Mouse (Mus musculus) thymus, postnatal 36 days (tissue): ENCODE measurements around the gene 1600012H06Rik.
"Not testable (repeated sequence)": the region's sequence is repeated elsewhere in the genome, so short reads cannot be mapped to it uniquely, and the experiment has no call there.

Experiments
- DNase-seq, 2 experiments: peaks; one replicate each; pipeline ENCODE4 v3.0.0; 2022; ENCODE audit warnings: mixed read lengths in 2 of 2

The 1600012H06Rik gene

GRCm38 (mm10) chr17:14943009-14943728 lies at the start of gene 1600012H06Rik, which contains the start of gene Wdr27:
Gene 1600012H06Rik (plus strand): TSS chr17:14943184.
Gene Wdr27 (minus strand): TSS chr17:14943158.
- peak; percentile 96 to 97 for DNase-seq

- not testable (repeated sequence) for DNase-seq
These were observed 47.9 kb upstream of the 1600012H06Rik start for GRCm38 (mm10) chr17:14895058-14895457.

- no peak for DNase-seq
These were observed 44.0 kb upstream of the 1600012H06Rik start for GRCm38 (mm10) chr17:14898972-14899371.

DNA sequence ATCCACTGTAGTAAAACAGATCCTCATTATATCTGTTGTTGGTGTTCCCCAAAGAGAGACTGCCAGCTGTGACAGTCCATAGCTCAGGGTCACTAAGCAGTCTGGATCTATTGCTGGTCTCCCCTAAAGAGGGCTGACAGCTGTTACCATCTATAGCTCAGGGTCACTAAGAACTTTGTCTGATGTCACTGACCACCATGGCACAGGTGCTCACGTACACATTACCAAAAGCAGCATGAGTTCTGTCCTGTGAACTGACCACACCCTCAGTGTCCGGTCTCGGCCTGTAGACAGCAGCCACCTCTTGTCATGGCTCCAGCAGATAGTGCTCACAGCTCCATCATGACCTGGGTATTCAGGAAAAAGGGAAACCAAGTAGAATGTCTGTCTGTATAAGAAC lies 39.8 kb upstream of the 1600012H06Rik start:
- no peak for DNase-seq

DNA sequence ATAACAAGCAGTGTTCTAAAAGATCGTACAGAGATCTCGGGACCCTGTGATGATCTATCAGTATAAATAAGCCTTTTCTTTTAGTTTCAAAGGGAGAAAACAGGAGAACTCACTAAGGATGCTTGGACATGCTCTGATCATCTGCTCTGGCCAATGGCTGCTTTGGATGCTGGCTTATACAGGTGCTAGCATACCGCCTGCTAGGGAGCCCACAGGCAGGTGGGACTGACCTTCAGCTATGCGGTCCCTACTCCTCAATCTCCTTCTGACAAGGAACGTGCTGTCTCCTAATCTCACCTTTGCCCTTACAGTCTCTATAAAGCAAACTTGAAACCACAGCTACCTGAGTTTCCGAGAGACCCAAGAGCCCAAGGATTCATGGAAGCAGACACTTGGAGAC lies 38.8 kb upstream of the 1600012H06Rik start:
- no peak for DNase-seq

DNA sequence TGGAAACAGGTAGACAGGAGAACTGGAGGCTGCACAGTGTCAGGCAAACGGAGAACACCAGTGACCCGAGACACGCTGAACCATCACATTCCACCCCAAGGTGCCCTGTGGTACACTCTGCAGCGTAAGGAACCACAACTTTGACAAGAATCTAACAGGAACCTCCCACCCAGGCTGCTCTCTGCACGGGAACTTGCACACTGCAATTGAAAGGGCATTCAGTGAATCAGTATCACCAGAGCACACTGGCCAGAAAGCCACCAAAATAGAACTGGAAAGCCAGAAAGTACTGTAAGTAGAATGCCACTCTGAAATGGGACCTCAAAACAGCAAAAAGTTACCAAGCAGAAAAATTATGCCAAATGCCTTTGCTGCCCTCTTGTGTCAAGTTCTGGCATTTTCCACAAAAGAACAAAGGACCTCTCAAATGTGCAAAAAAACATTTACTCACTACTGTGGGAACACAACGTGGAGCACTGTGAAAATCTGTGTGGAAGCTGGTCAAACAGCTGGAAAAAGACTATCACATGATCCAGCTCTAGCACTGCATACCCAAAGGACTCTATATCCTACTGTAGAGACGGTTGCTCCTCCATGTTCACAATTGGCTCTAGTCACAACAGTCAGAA lies 38.2 kb upstream of the 1600012H06Rik start:
- DNase-seq, result peak; percentile 54 to 69

DNA sequence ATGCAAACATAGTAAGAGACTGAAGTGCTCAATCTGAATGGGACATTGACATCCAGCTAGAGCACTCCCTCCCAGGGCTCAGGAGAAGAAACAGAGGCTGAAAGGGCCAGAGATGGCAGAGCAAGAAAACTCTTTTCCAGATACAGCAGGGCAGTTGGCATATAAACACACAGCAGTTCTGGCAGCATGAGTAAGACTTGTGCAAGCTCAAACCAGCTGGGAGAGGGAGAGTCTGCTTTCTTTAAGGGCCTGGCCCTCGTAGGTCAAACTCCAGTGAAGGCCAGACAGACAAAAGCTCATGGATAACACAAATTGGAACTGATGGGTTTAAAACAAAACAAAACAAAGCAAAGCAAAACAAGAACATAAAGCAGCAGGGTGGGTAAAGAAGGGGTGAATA lies 36.4 kb upstream of the 1600012H06Rik start:
- DNase-seq, result no peak

DNA sequence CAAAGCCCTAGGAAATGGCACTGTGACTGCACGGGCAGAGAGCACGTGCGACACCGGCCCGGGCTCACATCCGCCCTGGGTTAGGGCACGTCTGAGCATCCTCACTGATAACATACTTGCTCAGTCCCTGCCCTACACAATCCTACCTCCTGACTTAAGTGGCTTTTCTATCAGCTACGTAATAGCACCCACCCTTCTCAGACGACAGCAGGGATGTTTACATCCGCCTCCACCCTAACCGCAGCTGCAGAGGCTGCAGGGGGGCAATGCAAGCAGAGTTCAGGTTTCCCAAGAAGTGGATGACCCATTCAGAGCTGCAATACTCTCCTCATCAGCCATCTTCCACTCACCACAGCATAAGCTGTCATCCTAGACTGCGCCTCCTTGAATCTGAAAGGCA lies 35.8 kb upstream of the 1600012H06Rik start:
- DNase-seq, result peak; percentile 19 to 34

DNA sequence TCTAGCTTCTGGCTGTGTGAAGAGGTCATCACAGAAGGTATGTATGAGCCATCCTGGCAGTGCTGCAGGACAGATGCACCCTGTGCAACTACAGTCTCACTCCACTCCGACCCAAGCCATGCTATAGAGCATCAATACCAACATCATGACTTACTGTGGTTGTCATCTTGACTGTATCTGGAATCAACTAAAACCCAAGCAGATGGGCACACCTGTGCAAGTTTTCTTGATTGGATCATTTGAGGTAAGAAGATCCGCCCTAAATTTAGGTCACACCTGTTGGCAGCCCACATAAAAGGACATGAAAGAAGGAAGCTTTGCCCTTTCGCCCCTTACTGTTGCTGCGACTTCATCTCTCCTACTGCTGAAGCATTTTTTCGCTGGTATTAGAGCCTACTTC lies 33.7 kb upstream of the 1600012H06Rik start:
- peak; percentile 44 to 61 for DNase-seq

DNA sequence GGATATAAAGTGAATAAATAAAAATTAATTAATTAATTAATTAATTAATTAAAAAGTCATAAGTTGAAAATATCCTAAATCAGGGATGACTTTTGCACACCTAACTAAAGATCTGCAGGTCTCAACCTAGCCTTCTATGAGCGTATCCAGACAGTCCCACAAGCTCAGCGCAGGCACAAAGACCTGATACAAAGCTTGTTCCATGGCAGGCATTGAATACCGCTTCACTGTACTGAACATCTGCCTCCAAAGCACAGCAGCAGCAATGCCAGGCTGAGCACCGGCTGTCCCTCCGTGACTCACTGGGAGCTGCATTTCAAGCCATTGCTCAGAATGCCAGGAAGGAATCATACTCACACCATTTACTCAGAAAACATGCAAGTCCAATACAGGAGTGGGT lies 32.2 kb upstream of the 1600012H06Rik start:
- DNase-seq, result no peak

DNA sequence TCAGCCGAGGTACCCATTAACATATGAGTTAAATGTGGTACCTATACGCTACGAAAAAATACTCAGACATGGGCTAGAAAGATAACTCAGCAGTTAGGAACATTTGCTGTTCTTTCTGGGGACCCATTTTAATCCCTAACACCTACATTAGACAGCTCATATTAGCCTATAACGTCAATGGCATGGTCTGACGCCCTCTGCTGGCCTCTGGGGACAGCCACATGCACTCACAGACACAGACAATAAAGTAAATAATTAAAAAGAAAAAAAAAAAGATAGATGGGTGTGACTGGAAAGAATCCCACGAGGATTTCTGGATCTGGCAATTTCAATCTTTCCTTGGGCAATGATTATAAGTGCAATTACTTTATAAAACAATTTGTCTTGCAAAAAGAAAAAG lies 30.6 kb upstream of the 1600012H06Rik start:
- peak; percentile 42 to 48 for DNase-seq

- peak in 1 of 2 experiments; percentile 56 for DNase-seq
These were observed 30.0 kb upstream of the 1600012H06Rik start for GRCm38 (mm10) chr17:14912981-14913380.

GRCm38 (mm10) chr17:14914401-14914800 lies 28.6 kb upstream of the 1600012H06Rik start:
- no peak for DNase-seq

DNA sequence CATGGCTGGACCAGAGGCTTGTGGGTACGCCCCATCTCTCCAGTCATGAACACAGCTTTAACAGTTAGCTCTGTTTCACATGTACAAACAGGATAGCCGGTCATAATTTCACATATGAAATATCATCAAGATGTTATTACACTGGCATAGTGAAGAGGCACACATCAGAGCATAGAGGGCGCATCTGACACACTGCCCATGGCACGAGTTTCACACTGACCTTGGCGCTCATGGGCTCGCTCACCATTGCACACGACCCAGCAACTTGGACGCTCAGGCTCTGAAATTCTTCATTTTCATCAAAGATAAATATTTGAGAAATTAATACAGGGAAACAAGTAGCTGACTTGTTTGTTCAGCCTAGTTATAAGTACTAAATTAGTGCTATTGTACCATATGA lies 25.1 kb upstream of the 1600012H06Rik start:
- DNase-seq, result no peak

- peak; percentile 19 to 25 for DNase-seq
These were observed 21.4 kb upstream of the 1600012H06Rik start for GRCm38 (mm10) chr17:14921582-14921981.

DNA sequence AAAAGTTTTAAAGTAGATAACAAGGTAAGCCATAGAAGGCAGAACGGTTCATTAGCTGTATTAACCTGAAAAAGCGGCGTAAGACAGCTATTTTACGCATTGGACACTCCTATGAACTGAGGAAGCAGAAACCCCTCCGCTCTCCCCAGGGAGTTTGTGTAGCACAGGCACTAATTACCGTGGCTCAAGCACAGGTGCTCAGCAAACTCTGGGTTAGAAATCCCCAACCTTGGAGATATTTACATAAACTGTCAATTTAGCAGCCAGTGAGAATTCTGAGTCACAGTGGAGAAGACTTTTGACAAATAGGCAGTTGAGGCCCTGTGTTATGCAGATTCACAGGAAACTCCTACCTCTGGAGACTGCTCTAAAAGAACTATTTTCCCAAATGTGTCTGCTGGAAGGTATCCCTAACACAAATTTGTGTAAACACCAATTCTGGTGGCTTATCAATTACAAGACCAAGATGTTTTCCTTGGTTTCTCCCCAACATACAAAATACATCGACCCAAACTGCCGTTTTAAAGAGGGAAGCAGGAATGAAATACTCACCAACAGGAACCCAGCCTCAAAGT lies 15.3 kb upstream of the 1600012H06Rik start:
- DNase-seq, result no peak

GRCm38 (mm10) chr17:14928631-14929030 lies 14.4 kb upstream of the 1600012H06Rik start:
- DNase-seq, result no peak

DNA sequence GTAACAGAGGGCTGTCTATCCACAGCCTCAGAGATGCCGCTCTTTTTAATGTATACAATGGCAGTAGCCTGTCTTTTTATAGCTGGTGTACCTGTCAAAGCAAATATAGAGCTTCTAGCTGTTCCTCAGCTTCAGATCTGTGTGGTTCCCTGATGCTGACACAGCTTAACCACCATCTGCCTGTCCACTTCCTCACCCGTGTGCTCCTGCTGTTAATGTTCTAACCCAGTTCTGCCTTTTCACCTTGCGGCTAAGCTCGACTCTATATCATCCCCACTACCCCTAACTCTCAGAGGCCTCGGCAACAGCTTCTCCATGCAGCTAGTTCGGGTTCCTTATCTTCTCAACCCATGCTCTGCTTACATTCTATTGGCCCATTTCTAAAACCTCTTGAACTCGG lies 12.3 kb upstream of the 1600012H06Rik start:
- DNase-seq, result no peak

DNA sequence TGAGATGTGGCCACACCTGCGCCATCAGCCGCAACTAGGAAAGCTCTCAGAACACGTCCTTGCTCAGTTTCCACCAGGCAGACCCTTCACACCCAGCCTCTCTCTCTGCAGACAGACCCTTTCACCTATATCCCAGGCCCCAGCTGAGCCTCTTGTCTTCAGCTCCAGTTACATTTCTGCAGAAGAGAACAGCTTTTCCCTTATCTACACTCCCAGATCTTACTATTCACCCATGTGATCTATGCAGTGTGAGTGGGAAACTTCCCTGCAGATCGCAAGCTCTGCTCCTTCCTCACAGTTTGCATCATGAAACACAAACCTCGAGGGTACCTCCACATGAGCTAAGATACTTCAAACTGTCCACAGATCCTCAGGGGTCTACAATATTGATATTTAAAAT lies 11.5 kb upstream of the 1600012H06Rik start:
- no peak for DNase-seq

GRCm38 (mm10) chr17:14935280-14935679 lies 7.7 kb upstream of the 1600012H06Rik start:
- DNase-seq, result not testable (repeated sequence)

DNA sequence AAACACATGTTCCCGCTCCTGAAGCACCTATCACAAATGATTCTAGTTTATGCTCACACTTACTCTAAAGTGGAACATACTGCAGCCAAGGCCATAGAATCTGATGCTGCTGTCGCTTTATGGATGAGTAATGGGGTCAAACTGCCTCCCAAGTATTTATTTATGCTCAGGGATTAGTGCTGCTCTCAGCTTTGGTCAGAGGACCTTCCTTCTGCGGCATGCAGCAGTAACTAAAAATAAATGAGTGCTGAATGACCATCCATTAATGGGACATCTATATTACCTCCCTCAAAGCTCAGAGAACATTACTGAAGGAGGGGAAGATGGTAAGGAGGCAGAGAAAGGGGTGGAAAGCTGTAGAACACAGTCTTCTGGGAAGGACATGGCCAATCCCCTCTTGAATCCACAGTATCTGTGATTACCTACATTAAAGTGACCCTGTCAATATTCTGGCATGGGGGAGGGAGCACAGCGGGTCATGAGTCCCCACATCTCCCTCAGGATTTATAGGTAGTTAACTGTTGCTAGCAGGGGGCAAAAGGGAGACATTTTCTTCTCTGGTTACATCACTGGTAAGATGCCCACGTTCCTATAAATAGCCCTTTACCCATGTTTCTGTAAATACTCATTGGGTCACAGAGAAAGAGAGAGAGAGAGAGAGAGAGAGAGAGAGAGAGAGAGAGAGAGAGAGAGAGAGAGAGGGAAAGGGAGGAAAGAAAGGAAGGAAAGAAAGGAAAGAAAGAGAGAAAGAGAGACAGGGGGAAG lies 7.0 kb upstream of the 1600012H06Rik start:
- no peak for DNase-seq

GRCm38 (mm10) chr17:14942181-14942580 lies 803 bp upstream of the 1600012H06Rik start:
- not testable (repeated sequence) for DNase-seq

DNA sequence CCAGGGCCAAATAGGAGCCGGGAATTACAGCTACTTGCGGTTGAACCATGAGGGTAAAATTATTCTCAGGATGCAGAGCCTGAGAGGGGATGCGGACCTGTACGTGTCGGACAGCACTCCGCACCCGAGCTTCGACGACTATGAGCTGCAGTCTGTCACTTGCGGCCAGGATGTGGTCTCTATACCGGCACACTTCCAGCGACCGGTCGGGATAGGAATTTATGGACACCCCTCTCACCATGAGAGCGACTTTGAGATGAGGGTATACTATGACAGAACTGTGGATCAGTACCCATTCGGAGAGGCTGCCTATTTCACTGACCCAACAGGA lies 710 bp downstream of the 1600012H06Rik start:
- DNase-seq, result no peak
